Mouse (Mus musculus) ES-E14 (cell line): Measurements from ENCODE around the gene Gpr160. TPM values are rescaled to one million over a fixed set of nuclear protein-coding genes. Genes with fewer than 3 reads are reported as not detected.
"Not testable (repeated sequence)": the region's sequence is repeated elsewhere in the genome, so short reads cannot be mapped to it uniquely, and the experiment has no call there.

Source experiments
- DNase-seq: peaks from one replicate; pipeline ENCODE4 v3.0.0-alpha.2; 2013; ENCODE audit warnings: low read depth, low spot score
- H3K27ac ChIP-seq: 2 replicates; pipeline ENCODE4 v1.5.1; 2012; ENCODE audit warnings: low read depth, mild to moderate bottlenecking, low read length, moderate library complexity, mixed read lengths; ENCODE audit not compliant: poor library complexity, insufficient read depth, severe bottlenecking
- H3K36me3 ChIP-seq: 2 replicates; pipeline ENCODE4 v1.6.1; 2012; ENCODE audit warnings: mild to moderate bottlenecking, low read length, moderate library complexity, mixed read lengths; ENCODE audit not compliant: control insufficient read depth, poor library complexity, insufficient read depth, severe bottlenecking
- H3K4me1 ChIP-seq, 2 experiments: fragments of 150-350 bp in 1 of 2; sonication (generic) in 1 of 2; 2 replicates each; pipeline ENCODE4 v1.6.1; 2012; ENCODE audit warnings: low read length in 2 of 2, mild to moderate bottlenecking in 1 of 2, mixed read lengths in 1 of 2; ENCODE audit not compliant: control insufficient read depth in 2 of 2, insufficient read depth in 2 of 2, poor library complexity in 1 of 2
- H3K4me3 ChIP-seq, 2 experiments: fragments of 150-350 bp in 1 of 2; sonication (generic) in 1 of 2; 2 replicates each; pipeline ENCODE4 v1.5.1; 2012; ENCODE audit warnings: low read length in 2 of 2, low read depth in 1 of 2, mild to moderate bottlenecking in 1 of 2, mixed read lengths in 1 of 2; ENCODE audit not compliant: insufficient read depth in 1 of 2, poor library complexity in 1 of 2, severe bottlenecking in 1 of 2
- H3K9ac ChIP-seq: 2 replicates; pipeline ENCODE4 v1.6.1; 2012; ENCODE audit warnings: low read depth, mild to moderate bottlenecking, low read length, mixed read lengths; ENCODE audit not compliant: poor library complexity, insufficient read depth, severe bottlenecking
- H3K9me3 ChIP-seq: fragments of 150-350 bp; sonication (generic); 2 replicates; pipeline ENCODE4 v1.6.1; 2012; ENCODE audit warnings: low read depth, mild to moderate bottlenecking, low read length; ENCODE audit not compliant: control insufficient read depth, insufficient read depth
- CHD2 ChIP-seq: IDR thresholded peaks from 2 replicates; pipeline ENCODE4 v1.6.1; 2014; ENCODE audit warnings: mild to moderate bottlenecking, low read depth, low read length, inconsistent platforms
- HCFC1 ChIP-seq: IDR thresholded peaks from 2 replicates; pipeline ENCODE4 v1.6.1; 2012; ENCODE audit warnings: low read length, inconsistent platforms, borderline replicate concordance; ENCODE audit not compliant: insufficient read depth
- MAFK ChIP-seq: IDR thresholded peaks from 2 replicates; pipeline ENCODE4 v1.6.1; 2014; ENCODE audit warnings: mild to moderate bottlenecking, low read depth, low read length, inconsistent platforms; ENCODE audit not compliant: insufficient read depth
- ZC3H11A ChIP-seq: IDR thresholded peaks from 2 replicates; pipeline ENCODE4 v1.6.1; 2012; ENCODE audit warnings: low read depth, mild to moderate bottlenecking, inconsistent platforms, low read length, borderline replicate concordance
- ZNF384 ChIP-seq: IDR thresholded peaks from 2 replicates; pipeline ENCODE4 v1.6.1; 2012; ENCODE audit warnings: low read depth, low read length, inconsistent platforms
- in situ Hi-C, 2 experiments: fragments of 600-800 bp; cut with MboI; formaldehyde crosslinking; loops; one replicate each; pipeline ENCODE4 v1.15.1; 2025; ENCODE audit warnings: low sequenced_read_pairs in 2 of 2, inconsistent platforms in 1 of 2; ENCODE audit not compliant: unreplicated experiment in 2 of 2
- total RNA-seq: library from RNA; depleted of rRNA; stranded (reverse); fragments of 300-350 nt; gene quantifications from 2 replicates; pipeline ENCODE4 v1.2.3, GENCODE M21; 2012

Gene Gpr160
- total RNA-seq, 1 experiment, result 15.8 TPM

DNA sequence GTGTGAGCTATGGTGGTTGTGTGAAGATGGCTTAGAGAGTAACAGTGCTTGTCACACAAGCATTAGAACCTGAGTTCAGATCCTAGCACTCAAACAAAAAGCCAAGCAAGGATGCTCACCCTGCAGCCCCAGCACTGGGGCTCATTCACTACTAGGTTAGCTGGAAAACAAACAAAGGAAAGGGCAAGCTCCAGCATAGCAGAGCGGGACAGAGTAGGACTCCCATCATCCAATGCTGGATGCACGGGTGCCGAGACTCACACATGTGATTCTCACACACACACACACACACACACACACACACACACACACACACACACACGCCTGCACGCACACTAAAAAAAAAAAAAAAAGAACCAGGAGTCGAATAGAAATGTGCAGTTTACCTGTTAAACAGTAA lies 4.3 kb upstream of the Gpr160 start:
- no peak overlapping the region for H3K9ac ChIP-seq
- H3K4me3 ChIP-seq, result no peak overlapping the region
- no peaks in the 10 kb centered on the region for H3K36me3 ChIP-seq
- no peak for DNase-seq
- no peaks in the 10 kb centered on the region for H3K9me3 ChIP-seq
- no peak overlapping the region for H3K27ac ChIP-seq
- in situ Hi-C loops, result no loop called here
- TF ChIP-seq ZNF384 (no peak), CHD2 (no peak), ZC3H11A (no peak), MAFK (no peak), HCFC1 (no peak)
- peaks cover under 1 to 6% of the 10 kb centered on the region in 2 experiments; a peak in 1 of 4 replicates for H3K4me1 ChIP-seq

GRCm38 (mm10) chr3:30853596-30853995 lies 2.2 kb upstream of the Gpr160 start:
- Histone ChIP-seq H3K4me3 (no peak overlapping the region), H3K36me3 (no peaks in the 10 kb centered on the region), H3K9me3 (no peaks in the 10 kb centered on the region), H3K9ac (no peak overlapping the region), H3K27ac (no peak overlapping the region), H3K4me1 (peaks cover 3 to 4% of the 10 kb centered on the region in 2 experiments; a peak in 1 of 4 replicates)
- no peak for TF ChIP-seq ZNF384
- TF ChIP-seq HCFC1, result no peak
- TF ChIP-seq MAFK, result no peak
- no peak for TF ChIP-seq ZC3H11A
- in situ Hi-C loops, result no loop called here
- no peak for DNase-seq

GRCm38 (mm10) chr3:30859599-30859998 lies 3.8 kb downstream of the Gpr160 start:
- in situ Hi-C loops, H3K4me3 ChIP-seq, H3K9ac ChIP-seq, H3K27ac ChIP-seq, H3K36me3 ChIP-seq, DNase-seq, H3K4me1 ChIP-seq, H3K9me3 ChIP-seq: not testable (repeated sequence)

- Histone ChIP-seq H3K4me3 (no peak overlapping the region), H3K9me3 (no peaks in the 10 kb centered on the region), H3K36me3 (no peaks in the 10 kb centered on the region), H3K27ac (no peak overlapping the region), H3K4me1 (peaks cover 3% of the 10 kb centered on the region in 2 experiments; a peak in 2 of 4 replicates), H3K9ac (no peak overlapping the region)
- DNase-seq, result no peak
- TF ChIP-seq ZNF384, result no peak
- no peak for TF ChIP-seq ZC3H11A
- no peak for TF ChIP-seq CHD2
- no peak for TF ChIP-seq HCFC1
- no peak for TF ChIP-seq MAFK
- in situ Hi-C loops, result no loop called here
These were observed 5.0 kb downstream of the Gpr160 start for GRCm38 (mm10) chr3:30860705-30861104.

DNA sequence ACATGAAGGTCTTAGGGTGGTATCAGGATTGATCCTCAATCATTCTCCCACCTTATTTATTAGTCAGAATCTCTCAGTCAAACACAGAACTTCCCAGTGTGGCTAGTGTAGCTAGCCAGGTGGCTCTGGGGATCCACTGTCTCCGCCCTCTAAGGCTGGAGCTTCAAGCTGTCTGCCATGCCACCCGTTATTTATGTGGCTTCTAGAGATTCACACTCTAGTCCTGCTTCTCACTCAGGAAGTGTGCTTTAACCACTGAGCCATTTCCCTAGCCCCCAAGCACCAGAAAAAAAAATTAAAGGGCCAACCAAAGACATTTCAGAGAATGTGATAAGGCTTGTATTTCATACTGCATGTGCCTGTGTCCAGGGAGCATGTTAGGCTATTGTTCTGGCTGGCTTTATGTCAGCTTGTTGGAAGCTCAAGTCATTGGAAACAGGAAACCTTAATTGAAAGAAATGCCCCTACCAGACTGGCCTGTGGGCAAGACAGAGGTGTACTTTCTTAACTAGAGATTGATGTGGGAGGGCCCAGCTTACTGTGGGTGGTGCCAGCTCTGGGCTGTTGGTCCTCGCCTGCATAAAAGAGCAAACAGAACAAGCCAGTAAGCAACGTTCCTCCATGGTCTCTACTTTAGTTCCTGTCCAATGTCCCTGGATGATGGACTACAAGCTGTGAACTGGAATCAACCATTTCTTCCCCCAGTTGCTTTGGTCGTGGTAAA lies 8.1 kb downstream of the Gpr160 start:
- Histone ChIP-seq H3K4me3 (no peak overlapping the region), H3K9me3 (no peaks in the 10 kb centered on the region), H3K9ac (no peak overlapping the region), H3K27ac (no peak overlapping the region), H3K36me3 (no peaks in the 10 kb centered on the region), H3K4me1 (peaks cover 0 to 3% of the 10 kb centered on the region in 2 experiments; a peak in 1 of 4 replicates)
- in situ Hi-C loops, result no loop called here
- no peak for TF ChIP-seq HCFC1
- no peak for TF ChIP-seq ZNF384
- no peak for TF ChIP-seq MAFK
- TF ChIP-seq ZC3H11A, result no peak
- TF ChIP-seq CHD2, result no peak
- no peak for DNase-seq
